Mouse (Mus musculus): ENCODE measurements around the gene Gpalpp1. TPM values are rescaled to one million over a fixed set of nuclear protein-coding genes. Genes with fewer than 3 reads are reported as not detected.

The Gpalpp1 gene
- total and polyA plus RNA-seq, 2 experiments from 2014 or later = 8.6 to 18.6 TPM

DNA sequence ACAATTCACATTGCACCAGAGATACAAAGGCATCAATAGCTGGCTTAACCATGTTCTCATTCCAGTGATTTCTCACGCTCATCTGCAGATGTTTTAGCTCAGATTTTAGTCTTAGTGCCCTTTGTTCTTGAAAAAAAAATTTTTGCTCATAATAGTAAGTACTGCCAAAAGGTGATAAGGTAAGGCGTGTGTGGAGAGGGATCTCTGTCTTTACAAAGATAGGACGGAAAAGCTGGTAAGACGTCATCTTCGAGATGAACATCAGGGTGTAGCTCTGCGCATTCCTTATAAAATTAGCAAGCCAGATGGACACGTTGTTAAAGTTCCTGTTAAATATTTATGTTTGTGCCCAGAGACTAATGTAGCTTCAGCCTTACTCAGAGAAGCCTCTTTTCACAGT lies 35.3 kb upstream of the Gpalpp1 start:
- TF ChIP-seq CTCF (IDR thresholded peaks at IDR 0.05) = no peak

DNA sequence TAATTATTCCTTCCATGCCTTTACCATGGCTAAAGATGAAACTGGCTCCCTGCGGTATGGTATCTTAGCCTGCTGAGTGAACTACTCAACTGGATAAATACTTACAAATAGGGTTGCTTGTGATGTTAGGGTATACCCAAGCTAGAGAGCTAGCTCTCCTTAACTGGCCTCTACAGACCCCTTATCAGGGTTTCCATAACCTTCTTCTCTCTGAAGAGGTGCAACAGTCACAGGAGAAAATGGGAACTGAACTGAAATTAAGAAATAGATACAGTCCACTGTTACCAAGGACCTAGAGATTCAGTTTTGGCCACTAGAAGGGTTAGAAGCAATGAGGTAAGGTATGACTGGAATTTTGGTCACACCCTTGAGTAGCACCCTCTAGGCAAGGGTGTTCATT lies 34.7 kb upstream of the Gpalpp1 start:
- DNase-seq (ENCODE audit: low spot score) (no peak), ATAC-seq (ENCODE audit: low FRiP score) (no peak)
- Histone ChIP-seq H3K4me1 (ENCODE audit: insufficient read depth, low read length) (no peaks in the 10 kb centered on the region), H3K36me3 (ENCODE audit: insufficient read depth, low read length) (no peaks in the 10 kb centered on the region), H3K4me2 (ENCODE audit: low read depth, low read length, poor library complexity, severe bottlenecking) (no peak overlapping the region), H3K27ac (ENCODE audit: low read depth, low read length) (no peak overlapping the region), H3K9me3 (ENCODE audit: low read length) (no peaks in the 10 kb centered on the region), H3K9ac (replicated peaks; ENCODE audit: low read length, poor library complexity, severe bottlenecking) (no peak overlapping the region), H3K4me3 (ENCODE audit: low read depth, low read length) (no peak overlapping the region), H3K27me3 (ENCODE audit: insufficient read depth, low read length) (no peaks in the 10 kb centered on the region)
- no peak for TF ChIP-seq CTCF (IDR thresholded peaks at IDR 0.05)
- 76% methylated on average over 1 of the region's 1 CpGs for WGBS

More for the DNA sequence above, 35.3 kb upstream of the Gpalpp1 start:
- DNase-seq (ENCODE audit: low spot score) (no peak), ATAC-seq (ENCODE audit: low FRiP score) (no peak)
- Histone ChIP-seq H3K9ac (replicated peaks; ENCODE audit: low read length, poor library complexity, severe bottlenecking) (no peak overlapping the region), H3K27me3 (ENCODE audit: insufficient read depth, low read length) (no peaks in the 10 kb centered on the region), H3K4me1 (ENCODE audit: insufficient read depth, low read length) (no peaks in the 10 kb centered on the region), H3K36me3 (ENCODE audit: insufficient read depth, low read length) (no peaks in the 10 kb centered on the region), H3K4me3 (ENCODE audit: low read depth, low read length) (no peak overlapping the region), H3K9me3 (ENCODE audit: low read length) (no peaks in the 10 kb centered on the region), H3K4me2 (ENCODE audit: low read depth, low read length, poor library complexity, severe bottlenecking) (no peak overlapping the region), H3K27ac (ENCODE audit: low read depth, low read length) (no peak overlapping the region)
- WGBS = 44% methylated on average over 7 of the region's 7 CpGs

DNA sequence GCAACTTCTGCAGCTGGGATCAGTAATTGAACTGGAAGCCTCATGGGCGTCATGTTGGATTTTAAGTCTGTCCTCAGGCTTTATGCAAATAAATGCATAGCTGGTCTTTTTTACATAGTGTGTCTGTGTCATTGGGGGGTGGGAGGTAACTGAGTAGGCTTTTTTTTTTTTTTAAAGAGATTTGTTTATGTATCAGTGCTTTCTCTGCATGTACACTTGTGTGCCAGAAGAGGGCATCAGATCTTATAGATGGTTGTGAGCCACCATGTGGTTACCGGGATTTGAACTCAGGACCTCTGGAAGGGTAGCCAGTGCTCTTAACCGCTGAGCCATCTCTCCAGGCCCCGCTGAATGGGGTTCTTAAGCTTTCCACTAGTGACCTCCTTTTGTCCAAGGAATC lies 24.4 kb upstream of the Gpalpp1 start:
- Histone ChIP-seq H3K9me3 (ENCODE audit: low read length) (no peaks in the 10 kb centered on the region), H3K4me1 (ENCODE audit: insufficient read depth, low read length) (no peaks in the 10 kb centered on the region), H3K27me3 (ENCODE audit: insufficient read depth, low read length) (no peaks in the 10 kb centered on the region), H3K36me3 (ENCODE audit: insufficient read depth, low read length) (peaks cover 36% of the 10 kb centered on the region), H3K27ac (ENCODE audit: low read depth, low read length) (no peak overlapping the region), H3K9ac (replicated peaks; ENCODE audit: low read length, poor library complexity, severe bottlenecking) (no peak overlapping the region), H3K4me2 (ENCODE audit: low read depth, low read length, poor library complexity, severe bottlenecking) (no peak overlapping the region), H3K4me3 (ENCODE audit: low read depth, low read length) (no peak overlapping the region)
- DNase-seq (ENCODE audit: low spot score) (no peak), ATAC-seq (ENCODE audit: low FRiP score) (no peak)
- TF ChIP-seq CTCF (IDR thresholded peaks at IDR 0.05) = peak; percentile 29
- 92% methylated on average over 4 of the region's 4 CpGs for WGBS

DNA sequence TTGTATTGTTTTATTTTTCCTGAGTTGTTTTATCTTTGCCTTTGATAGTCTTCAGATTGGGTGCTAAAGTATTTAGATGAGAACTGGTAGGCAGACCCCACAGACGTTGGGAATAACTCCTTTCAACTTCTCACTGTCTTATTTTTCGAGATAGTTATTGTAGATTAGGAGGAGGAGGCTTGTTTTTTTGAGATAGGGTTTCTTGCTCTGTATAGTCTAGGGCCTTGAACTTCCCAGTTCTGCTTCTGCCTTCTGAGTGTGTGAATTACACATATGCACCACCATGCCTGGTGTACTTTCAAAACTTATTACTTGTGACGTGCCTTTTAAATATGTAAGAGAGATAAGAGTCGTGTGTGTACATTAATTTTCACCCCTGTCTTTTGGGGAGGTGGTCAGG lies 17.6 kb upstream of the Gpalpp1 start:
- Histone ChIP-seq H3K4me1 (ENCODE audit: insufficient read depth, low read length) (no peaks in the 10 kb centered on the region), H3K4me3 (ENCODE audit: low read depth, low read length) (no peak overlapping the region), H3K27ac (ENCODE audit: low read depth, low read length) (no peak overlapping the region), H3K27me3 (ENCODE audit: insufficient read depth, low read length) (no peaks in the 10 kb centered on the region), H3K9me3 (ENCODE audit: low read length) (no peaks in the 10 kb centered on the region), H3K36me3 (ENCODE audit: insufficient read depth, low read length) (peaks cover 54% of the 10 kb centered on the region), H3K9ac (replicated peaks; ENCODE audit: low read length, poor library complexity, severe bottlenecking) (no peak overlapping the region), H3K4me2 (ENCODE audit: low read depth, low read length, poor library complexity, severe bottlenecking) (no peak overlapping the region)
- WGBS = 92% methylated on average over 4 of the region's 4 CpGs
- DNase-seq (ENCODE audit: low spot score) (no peak), ATAC-seq (ENCODE audit: low FRiP score) (no peak)
- TF ChIP-seq CTCF (IDR thresholded peaks at IDR 0.05) = no peak

DNA sequence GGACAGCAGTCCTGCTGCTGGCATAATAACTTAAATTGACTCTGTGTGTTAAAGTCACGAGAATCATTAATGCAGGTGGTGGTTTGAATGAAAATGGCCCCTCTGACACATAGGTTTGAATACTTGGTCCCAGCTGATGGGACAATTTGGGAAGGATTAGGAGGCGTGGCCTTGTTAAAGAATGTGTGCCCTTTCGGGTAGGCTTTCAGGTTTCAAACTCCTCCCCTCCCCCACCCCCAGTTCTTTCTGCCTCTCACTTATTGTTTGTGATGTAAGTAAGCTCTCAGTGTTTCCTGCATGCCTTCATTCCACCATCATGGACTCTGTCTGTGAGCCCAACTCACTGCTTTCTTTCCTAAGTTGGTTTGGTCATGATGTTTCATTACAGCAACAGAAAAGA lies 16.8 kb upstream of the Gpalpp1 start:
- no peak for TF ChIP-seq CTCF (IDR thresholded peaks at IDR 0.05)
- H3K9me3 ChIP-seq (ENCODE audit: low read length) = no peaks in the 10 kb centered on the region
- no peaks in the 10 kb centered on the region for H3K4me1 ChIP-seq (ENCODE audit: insufficient read depth, low read length)
- H3K4me2 ChIP-seq (ENCODE audit: low read depth, low read length, poor library complexity, severe bottlenecking) = no peak overlapping the region
- H3K27ac ChIP-seq (ENCODE audit: low read depth, low read length) = no peak overlapping the region
- no peak overlapping the region for H3K4me3 ChIP-seq (ENCODE audit: low read depth, low read length)
- H3K36me3 ChIP-seq (ENCODE audit: insufficient read depth, low read length) = peaks cover 49% of the 10 kb centered on the region
- no peak overlapping the region for H3K9ac ChIP-seq (replicated peaks; ENCODE audit: low read length, poor library complexity, severe bottlenecking)
- no peaks in the 10 kb centered on the region for H3K27me3 ChIP-seq (ENCODE audit: insufficient read depth, low read length)
- DNase-seq (ENCODE audit: low spot score) (no peak), ATAC-seq (ENCODE audit: low FRiP score) (no peak)
- WGBS = 78% methylated on average over 3 of the region's 3 CpGs

DNA sequence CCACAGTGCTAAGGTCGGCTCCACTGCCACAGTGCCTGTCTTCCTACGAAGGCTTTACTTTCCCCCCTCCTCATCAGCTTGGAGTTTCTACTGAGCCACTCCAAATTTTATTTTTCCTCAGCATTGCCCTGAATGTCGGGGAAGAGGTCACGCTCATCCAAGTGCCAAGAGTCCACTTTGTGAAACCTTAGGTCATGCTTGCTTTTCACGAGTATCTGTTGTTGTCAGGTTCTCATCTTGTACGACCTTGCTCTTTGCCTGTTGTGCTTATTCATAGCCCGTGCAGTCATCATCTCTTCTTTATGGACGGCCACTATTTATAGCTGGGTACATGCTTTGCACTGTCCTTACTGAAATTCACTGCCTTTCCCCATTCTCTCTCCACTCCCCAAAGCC lies 12.1 kb upstream of the Gpalpp1 start:
- no peak overlapping the region for H3K4me2 ChIP-seq (ENCODE audit: low read depth, low read length, poor library complexity, severe bottlenecking)
- no peak for TF ChIP-seq CTCF (IDR thresholded peaks at IDR 0.05)
- peaks cover 45% of the 10 kb centered on the region for H3K36me3 ChIP-seq (ENCODE audit: insufficient read depth, low read length)
- no peak overlapping the region for H3K27ac ChIP-seq (ENCODE audit: low read depth, low read length)
- H3K9me3 ChIP-seq (ENCODE audit: low read length) = no peaks in the 10 kb centered on the region
- H3K9ac ChIP-seq (replicated peaks; ENCODE audit: low read length, poor library complexity, severe bottlenecking) = no peak overlapping the region
- ATAC-seq (ENCODE audit: low FRiP score) (no peak), DNase-seq (ENCODE audit: low spot score) (no peak)
- no peaks in the 10 kb centered on the region for H3K27me3 ChIP-seq (ENCODE audit: insufficient read depth, low read length)
- H3K4me3 ChIP-seq (ENCODE audit: low read depth, low read length) = no peak overlapping the region
- 97% methylated on average over 8 of the region's 8 CpGs for WGBS
- no peaks in the 10 kb centered on the region for H3K4me1 ChIP-seq (ENCODE audit: insufficient read depth, low read length)
